Mouse (Mus musculus): ENCODE data around the gene Grin2b.

The Grin2b gene

GRCm38 (mm10) chr6:136173191-136173896 lies at the start of gene Grin2b:
TSS of gene Grin2b (minus strand) at chr6:136173511.
- DNase-seq (ENCODE audit: low spot score in 2 of 2): no peak

- no peak for DNase-seq (ENCODE audit: low spot score in 2 of 2)
These were observed 48.6 kb upstream of the Grin2b start for GRCm38 (mm10) chr6:136221894-136222293.

- DNase-seq (ENCODE audit: low spot score in 2 of 2): no peak
These were observed 37.1 kb upstream of the Grin2b start for GRCm38 (mm10) chr6:136210442-136210841.

GRCm38 (mm10) chr6:136199814-136200213 lies 26.5 kb upstream of the Grin2b start:
- DNase-seq (ENCODE audit: low spot score in 2 of 2): no peak

DNA sequence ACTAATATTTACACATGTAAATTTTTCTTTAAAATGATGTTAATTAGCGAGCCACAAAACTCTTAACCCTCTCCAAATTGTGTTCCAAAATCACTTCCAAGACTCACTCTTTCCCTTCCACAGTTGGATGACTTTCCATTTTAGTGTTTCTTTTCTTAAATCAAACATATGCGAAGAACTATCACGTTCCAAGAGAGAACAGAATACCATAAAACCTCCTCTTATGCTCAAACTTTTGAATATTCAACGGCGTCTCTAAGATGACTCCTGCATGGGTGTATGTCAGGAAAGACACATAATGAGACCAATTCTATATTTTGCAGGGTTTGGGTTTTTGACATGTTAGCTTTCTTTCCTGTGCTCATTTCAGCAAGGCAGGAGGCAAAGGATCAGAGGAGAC lies 21.3 kb upstream of the Grin2b start:
- DNase-seq (ENCODE audit: low spot score in 2 of 2): no peak

DNA sequence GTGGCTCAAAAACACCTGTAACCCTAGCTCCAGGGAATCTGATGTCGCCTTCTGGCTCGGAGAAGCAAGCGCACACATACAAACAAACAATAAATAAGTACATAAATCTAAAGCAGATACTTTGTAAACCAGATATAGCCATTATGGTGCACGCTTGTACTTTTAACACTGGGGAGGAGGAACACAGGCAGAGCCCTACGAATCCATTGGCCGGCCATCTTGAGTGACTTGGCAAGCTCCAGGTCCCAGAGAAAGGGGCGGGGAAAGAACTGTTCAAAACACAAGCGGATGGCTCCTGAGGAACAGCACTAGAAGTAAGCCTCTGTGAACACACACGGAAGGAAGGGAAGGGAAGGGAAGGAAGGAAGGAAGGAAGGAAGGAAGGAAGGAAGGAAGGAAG lies 4.8 kb upstream of the Grin2b start:
- no peak for DNase-seq (ENCODE audit: low spot score in 2 of 2)

- no peak for DNase-seq (ENCODE audit: low spot score in 2 of 2)
These were observed 515 bp downstream of the Grin2b start for GRCm38 (mm10) chr6:136172801-136173190.

DNA sequence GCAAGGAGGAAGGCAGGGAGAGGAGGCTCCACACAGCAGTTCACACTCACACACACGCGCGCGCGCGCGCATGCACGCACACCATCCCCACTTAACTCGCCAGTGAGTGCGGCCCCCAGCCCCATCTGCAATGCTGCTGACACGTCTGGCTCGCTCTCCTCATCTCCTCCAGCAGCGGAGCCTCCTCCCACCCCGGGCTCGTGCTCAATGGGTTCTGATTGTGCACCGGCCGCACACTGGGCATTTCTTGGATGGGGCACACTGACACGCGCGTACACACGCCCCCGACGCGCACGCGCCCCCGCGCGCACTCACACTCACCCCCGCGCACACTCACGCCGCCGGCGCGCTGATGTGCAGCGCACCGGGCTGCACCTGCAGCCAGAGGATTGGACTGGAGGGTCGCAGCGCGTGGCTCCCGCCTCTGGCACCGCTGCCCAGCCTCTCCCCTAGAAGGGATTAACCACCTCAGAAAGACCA lies 1.1 kb downstream of the Grin2b start:
- no peak for DNase-seq (ENCODE audit: low spot score in 2 of 2)

DNA sequence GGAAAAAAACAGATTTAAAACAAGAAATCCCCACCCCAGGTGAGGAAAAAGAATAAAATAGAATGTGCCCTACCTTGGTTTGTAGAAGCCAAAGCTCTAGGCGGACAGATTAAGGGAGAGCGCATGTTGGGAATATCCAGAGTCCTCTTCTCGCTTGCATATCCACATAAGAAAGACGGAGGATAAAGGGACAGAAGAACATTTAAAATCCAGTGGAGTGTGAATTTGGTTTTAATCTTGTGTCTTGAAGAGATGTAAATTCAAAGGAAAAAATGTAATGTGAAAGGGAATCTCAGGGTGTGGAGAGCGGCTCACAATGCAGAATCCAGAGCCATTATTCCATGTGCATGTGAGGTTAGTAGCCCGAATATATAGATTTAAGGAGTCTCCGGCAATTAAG lies 2.0 kb downstream of the Grin2b start:
- no peak for DNase-seq (ENCODE audit: low spot score in 2 of 2)

GRCm38 (mm10) chr6:136170381-136170780 lies 2.9 kb downstream of the Grin2b start:
- no peak for DNase-seq (ENCODE audit: low spot score in 2 of 2)

- DNase-seq (ENCODE audit: low spot score in 2 of 2): no peak
These were observed 6.0 kb downstream of the Grin2b start for GRCm38 (mm10) chr6:136167361-136167760.

- DNase-seq (ENCODE audit: low spot score in 2 of 2): no peak
These were observed 7.8 kb downstream of the Grin2b start for GRCm38 (mm10) chr6:136165443-136166077.

DNA sequence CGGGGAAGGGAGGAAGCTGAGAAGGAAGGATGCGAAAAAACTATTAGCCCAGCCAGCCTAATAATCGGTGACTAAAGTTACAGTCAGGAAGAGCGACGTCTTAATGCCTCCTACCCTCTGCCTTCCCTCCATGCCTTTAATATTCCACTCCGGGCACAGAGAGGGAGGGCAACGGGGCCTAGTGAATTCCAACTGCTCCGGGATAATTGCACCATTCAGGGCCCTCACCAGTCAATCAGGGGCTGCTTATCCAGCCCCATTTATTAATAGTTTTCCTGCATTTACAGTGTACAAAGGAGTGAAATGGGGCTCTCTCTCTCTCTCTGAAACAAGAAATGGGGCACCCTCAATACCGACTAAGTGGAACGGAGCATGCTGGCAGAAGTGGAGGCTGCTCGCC lies 11.2 kb downstream of the Grin2b start:
- no peak for DNase-seq (ENCODE audit: low spot score in 2 of 2)

GRCm38 (mm10) chr6:136153444-136153843 lies 19.9 kb downstream of the Grin2b start:
- no peak for DNase-seq (ENCODE audit: low spot score in 2 of 2)

GRCm38 (mm10) chr6:136150064-136150463 lies 23.2 kb downstream of the Grin2b start:
- no peak for DNase-seq (ENCODE audit: low spot score in 2 of 2)

DNA sequence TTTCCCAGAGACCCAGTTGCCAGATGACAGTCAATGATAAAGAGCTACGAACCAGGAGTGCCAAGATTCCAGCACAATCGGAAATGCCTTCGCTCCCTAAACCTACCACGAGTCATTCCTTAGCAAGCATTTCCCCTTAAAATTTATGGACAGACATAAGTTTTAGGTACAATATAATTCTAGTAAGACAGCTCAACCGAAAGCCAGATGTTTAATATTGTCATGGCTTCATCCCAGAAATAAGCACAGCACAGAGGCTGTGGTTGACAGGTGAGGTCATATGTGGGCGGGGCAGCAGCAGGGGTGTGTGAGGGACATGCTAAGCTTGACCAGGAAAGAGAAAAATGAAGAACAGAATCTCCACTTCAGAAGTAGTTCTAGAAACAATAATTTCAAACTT lies 33.3 kb downstream of the Grin2b start:
- DNase-seq (ENCODE audit: low spot score in 2 of 2): no peak

DNA sequence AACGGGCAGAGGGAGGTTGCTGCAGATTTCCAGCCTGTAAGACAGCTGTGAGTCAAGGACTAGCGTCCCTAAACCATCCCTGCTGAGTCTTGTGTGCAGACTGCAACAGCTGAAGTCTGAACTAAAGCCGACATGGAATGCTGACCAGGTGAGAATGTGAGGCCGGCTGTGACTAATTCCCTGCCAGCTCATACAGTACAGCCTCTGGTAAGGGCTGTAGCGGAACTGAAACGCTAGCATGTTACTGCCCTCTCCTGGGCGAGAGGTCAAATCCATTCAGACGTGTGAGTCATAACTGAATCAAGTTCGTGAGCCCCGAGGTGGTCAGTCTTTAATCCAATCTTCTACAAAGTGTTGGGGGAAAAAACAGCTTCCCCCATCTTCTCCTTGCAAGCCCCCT lies 42.9 kb downstream of the Grin2b start:
- DNase-seq (ENCODE audit: low spot score in 2 of 2): no peak

GRCm38 (mm10) chr6:136122593-136122992 lies 50.7 kb downstream of the Grin2b start:
- no peak for DNase-seq (ENCODE audit: low spot score in 2 of 2)

- DNase-seq (ENCODE audit: low spot score in 2 of 2): no peak
These were observed 55.9 kb downstream of the Grin2b start for GRCm38 (mm10) chr6:136117390-136117789.

GRCm38 (mm10) chr6:136113639-136114410 lies 59.5 kb downstream of the Grin2b start:
- DNase-seq (ENCODE audit: low spot score in 2 of 2): no peak

- DNase-seq (ENCODE audit: low spot score in 2 of 2): no peak
These were observed 64.1 kb downstream of the Grin2b start for GRCm38 (mm10) chr6:136109172-136109571.

DNA sequence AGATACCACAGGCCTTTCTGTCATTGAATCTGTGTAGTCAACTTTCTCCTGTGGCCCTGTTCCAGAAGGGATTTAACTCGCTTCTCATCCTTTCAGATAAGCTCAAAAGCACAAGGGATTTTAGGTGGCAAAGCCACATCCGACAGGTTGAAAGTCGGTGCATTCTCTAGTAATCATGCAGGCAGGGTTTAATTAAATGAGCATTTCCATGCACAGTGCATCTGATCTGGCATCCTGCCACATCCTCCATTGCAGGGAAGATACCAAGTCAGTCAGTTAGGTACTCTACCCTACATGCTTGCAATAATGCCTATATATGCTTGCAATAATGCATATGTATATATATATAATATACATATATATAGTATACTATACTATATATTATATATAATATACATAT lies 64.8 kb downstream of the Grin2b start:
- DNase-seq (ENCODE audit: low spot score in 2 of 2): no peak

GRCm38 (mm10) chr6:136105221-136105620 lies 68.1 kb downstream of the Grin2b start:
- DNase-seq (ENCODE audit: low spot score in 2 of 2): no peak
